10 mouse cellular contexts compared by ENCODE assay signal in the genomic region with DNA sequence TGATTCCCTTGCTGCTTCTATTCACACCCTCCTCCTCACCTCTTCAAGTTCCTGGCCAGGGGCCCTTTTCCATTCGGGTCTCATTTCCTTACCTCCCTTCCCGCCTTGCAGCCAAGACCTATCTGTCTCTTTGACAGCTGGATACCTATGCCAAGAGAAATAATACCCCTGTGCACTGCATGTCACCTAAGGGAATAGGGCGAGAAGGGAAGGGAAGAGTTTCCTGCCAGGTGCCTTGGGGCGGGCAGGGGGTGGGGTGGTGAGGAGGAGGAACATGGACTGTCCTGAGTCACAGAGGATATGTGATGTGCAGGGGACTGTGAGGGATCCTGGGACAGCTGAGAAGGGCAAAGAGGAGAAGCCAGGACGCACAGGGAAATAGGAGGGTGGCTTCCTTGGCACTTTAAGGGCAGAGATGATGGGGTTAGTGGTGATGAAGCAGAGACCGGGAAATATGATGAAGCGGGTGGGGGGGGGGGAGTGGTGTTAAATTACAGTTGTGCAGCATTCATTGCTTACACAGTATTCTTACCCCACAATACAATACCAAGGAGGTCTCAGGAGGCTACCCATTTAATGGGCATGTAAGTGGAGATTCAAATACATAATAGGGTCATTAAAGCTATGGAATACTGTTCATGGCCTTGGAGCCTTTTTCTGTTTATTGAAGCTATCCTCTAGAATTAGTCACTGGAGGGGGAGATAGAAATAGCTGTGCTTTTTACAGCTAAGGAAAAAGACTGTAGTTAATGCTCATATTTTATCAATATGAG.
DNase-seq lines count a peak whose midpoint lies in the region; ATAC-seq lines count a peak whose summit lies in the region.
"Had no signal": no experiment of that assay in that cellular context is flagged by ENCODE, and none has a peak within 500 bp of the region (broad histone marks: within the 10 kb centered on the region; RNA-seq: fewer than 3 reads in every experiment).

No protein-coding gene starts in this region.

- peaks cover 8% of the 10 kb centered on the region for H3K4me1 ChIP-seq in heart, embryonic 10.5 days
- 0 out of 2 replicates have a peak, but pooled peaks cover 8% of the 10 kb centered on the region for H3K4me1 ChIP-seq in hindbrain, embryonic 13.5 days (replicated peaks)
- H3K4me1 ChIP-seq: hindbrain, embryonic 15.5 days had no signal

- H3K4me3 ChIP-seq in heart, embryonic 10.5 days = no peak overlapping the region
- no peak overlapping the region for H3K4me3 ChIP-seq in hindbrain, embryonic 13.5 days
- H3K4me3 ChIP-seq: hindbrain, embryonic 15.5 days had no signal

- peak; percentile 97 for DNase-seq in heart, adult 11 months
- no peak for DNase-seq in heart, embryonic 10.5 days (ENCODE audit: low spot score)
- peak; percentile 17 for DNase-seq in adrenal gland, postnatal 10 days
- DNase-seq in heart, postnatal 4 days = peak; percentile 23
- DNase-seq in kidney, postnatal 36 days = peak; percentile 68 to 83
- DNase-seq in liver = no peak
- DNase-seq in thymus, postnatal 10 days (ENCODE audit: low spot score in 2 of 2) = no peak
- DNase-seq: lung, embryonic 14.5 days had no signal

- no peak overlapping the region for H3K4me2 ChIP-seq in hindbrain, embryonic 13.5 days
- H3K4me2 ChIP-seq: hindbrain, embryonic 15.5 days; lung, embryonic 14.5 days had no signal

- no peak overlapping the region for H3K27ac ChIP-seq in heart, embryonic 10.5 days
- no peak overlapping the region for H3K27ac ChIP-seq in hindbrain, embryonic 13.5 days
- H3K27ac ChIP-seq: hindbrain, embryonic 15.5 days had no signal

- no peaks in the 10 kb centered on the region for H3K9me3 ChIP-seq in heart, embryonic 10.5 days
- H3K9me3 ChIP-seq in hindbrain, embryonic 13.5 days = no peaks in the 10 kb centered on the region
- H3K9me3 ChIP-seq: hindbrain, embryonic 15.5 days had no signal

- ATAC-seq in hindbrain, embryonic 13.5 days (ENCODE audit: low FRiP score) = no peak

- no peaks in the 10 kb centered on the region for H3K36me3 ChIP-seq in heart, embryonic 10.5 days
- H3K36me3 ChIP-seq in hindbrain, embryonic 13.5 days = no peaks in the 10 kb centered on the region
- H3K36me3 ChIP-seq: hindbrain, embryonic 15.5 days had no signal

- H3K9ac ChIP-seq in hindbrain, embryonic 13.5 days = no peak overlapping the region
- H3K9ac ChIP-seq: hindbrain, embryonic 15.5 days; lung, embryonic 14.5 days had no signal

- H3K27me3 ChIP-seq in heart, embryonic 10.5 days (ENCODE audit: insufficient read depth, poor library complexity, severe bottlenecking) = no peaks in the 10 kb centered on the region
- 0 out of 2 replicates have a peak, but pooled peaks cover 3% of the 10 kb centered on the region for H3K27me3 ChIP-seq in hindbrain, embryonic 13.5 days
- H3K27me3 ChIP-seq: hindbrain, embryonic 15.5 days had no signal

- WGBS in heart, embryonic 10.5 days = 58% methylated on average over 7 of the region's 7 CpGs
- 77% methylated on average over 7 of the region's 7 CpGs for WGBS in hindbrain, embryonic 13.5 days

Comparison
In these comparisons a context has a peak if more than half of its experiments do, and no peak if none do; other contexts are left out.
1. DNase-seq: peak in heart, adult 11 months (single experiment), adrenal gland, postnatal 10 days (single experiment), heart, postnatal 4 days (single experiment) and kidney, postnatal 36 days (2 of 2); none in heart, embryonic 10.5 days (single experiment), liver (single experiment) and thymus, postnatal 10 days (0 of 2).